Mouse (Mus musculus) cerebellum, postnatal 25 days (tissue): ENCODE results near the gene Nprl3.
"Not testable (repeated sequence)": the region's sequence is repeated elsewhere in the genome, so short reads cannot be mapped to it uniquely, and the experiment has no call there.

Experiments used
- DNase-seq, 2 experiments: peaks; one replicate each; pipeline ENCODE4 v3.0.0; 2021; ENCODE audit warnings: mixed read lengths in 2 of 2

Nprl3 gene

DNA sequence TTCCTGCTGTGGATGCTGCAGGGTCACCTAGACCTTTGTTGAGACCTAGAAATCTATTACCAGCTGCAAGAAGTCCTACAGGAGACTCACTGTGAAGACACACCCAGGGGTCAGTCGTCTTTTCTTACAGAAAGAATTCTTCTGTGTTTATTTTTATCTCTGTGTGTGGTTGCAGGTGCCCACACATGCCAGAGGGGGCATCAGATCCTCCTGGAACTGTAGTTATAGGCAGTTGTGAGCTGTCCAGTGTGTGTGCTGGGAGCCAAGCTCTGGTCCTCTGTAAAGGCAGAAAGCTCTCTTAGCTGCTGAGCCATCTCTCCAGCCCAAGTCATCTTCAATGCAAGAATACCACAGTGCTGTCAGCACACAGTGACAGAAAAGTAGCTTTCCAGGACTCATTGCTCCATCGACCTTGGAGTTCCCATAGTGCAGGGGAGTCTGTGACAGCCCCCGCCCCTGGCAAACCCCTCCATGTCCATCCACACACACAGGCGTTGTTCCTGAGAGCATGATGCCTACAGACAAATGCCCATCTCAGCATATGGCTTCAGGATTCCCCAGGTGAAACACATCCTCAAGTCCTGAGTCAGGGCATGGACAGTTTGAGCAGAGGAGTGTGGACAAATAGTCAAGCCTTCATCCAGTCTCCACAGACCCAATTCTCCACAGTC, 44.1 kb downstream of the Nprl3 start:
- no peak for DNase-seq

GRCm38 (mm10) chr11:32222570-32223194, 44.8 kb downstream of the Nprl3 start:
- DNase-seq = peak in 1 of 2 experiments; percentile 50

- DNase-seq = peak in 1 of 2 experiments; percentile 69
These were observed 45.5 kb downstream of the Nprl3 start, which contains the start of gene Rhbdf1 for GRCm38 (mm10) chr11:32221951-32222409. Rhbdf1 (minus strand) TSS chr11:32222300.

DNA sequence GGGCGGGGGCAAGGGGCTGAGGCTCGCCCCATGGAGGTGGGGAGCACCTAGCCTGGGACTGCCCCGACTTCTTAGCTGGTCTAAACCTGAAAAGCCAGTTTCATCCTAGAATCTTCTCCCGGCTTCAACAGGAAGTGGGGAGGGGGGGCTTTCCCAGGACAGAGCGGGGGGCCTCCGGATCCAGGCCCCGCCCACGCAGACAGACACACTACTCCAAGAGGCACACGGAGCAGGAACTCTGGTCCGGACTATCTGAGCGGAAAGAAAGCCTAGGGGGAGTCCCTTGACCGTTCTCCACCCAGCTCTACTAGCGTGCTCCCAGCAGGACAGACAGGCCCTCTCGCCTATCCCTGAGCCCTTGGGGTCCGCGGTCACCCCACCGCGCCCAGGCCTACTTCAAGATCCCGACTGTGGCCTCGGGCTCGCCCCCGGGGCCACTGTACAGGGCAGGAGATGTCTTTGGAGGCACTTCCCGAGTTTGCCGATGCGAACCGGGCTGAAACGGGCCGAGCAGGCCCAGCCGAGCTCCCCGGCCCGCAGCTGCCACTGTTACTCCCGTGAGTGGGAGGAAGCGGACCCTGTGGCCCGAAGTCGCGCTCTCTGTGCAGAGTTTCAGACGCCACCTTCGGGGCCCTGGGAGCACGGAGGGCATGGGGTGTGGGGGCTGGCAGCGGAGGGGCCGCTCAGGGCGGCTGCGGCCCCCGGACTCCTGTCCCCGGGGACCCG, 46.1 kb downstream of the Nprl3 start:
- DNase-seq = peak; percentile 47 to 64

DNA sequence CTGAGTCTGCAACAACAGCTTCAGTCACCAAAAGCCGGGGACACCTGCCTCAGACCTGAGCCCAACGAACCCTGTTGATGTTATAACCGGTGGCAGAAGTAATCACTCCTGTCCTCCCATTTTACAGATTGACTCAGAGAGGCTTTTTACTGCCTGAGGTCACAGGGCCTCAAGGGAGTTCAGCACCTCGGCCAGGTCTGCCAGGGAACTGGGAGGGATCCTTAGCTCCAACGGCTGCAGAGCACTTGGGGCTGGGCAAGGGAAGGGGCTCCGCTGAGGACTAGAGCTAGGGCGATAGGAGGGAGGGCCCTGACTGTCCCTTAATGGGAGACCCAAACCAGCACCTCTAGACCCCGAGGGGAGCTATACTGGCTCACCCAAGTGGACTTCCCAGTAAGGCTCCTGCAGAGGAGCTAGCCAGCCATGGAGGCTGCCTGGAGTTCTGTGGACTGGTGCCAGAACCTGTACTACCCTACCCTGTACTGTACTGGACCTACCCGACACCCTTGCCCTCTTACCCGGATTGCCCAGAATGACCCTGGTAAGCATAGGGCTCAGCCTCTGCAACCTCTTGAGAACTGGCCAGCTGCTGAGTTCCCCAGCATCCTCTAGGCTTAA, 46.8 kb downstream of the Nprl3 start:
- no peak for DNase-seq

DNA sequence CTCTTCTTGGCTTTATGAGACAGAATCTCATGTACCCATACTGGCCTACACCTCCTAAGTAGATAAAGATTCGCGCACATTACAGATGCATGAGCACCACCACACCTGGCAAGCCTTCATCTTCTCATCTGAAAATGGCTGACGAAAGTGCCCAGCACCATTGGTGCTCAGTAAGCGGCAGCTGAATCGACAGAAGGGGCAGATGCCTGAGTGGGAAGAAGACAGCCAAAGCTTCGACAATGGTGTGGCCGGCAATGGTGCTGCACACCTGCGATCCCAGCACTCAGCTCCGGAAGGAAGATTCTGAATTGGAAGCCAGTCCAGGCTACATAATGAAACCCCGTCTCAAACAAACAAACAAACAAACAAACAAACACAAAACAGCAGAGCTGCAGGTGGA, 48.2 kb downstream of the Nprl3 start:
- no peak for DNase-seq

GRCm38 (mm10) chr11:32218501-32219050, 48.9 kb downstream of the Nprl3 start:
- no peak for DNase-seq

GRCm38 (mm10) chr11:32216851-32217250, 50.7 kb downstream of the Nprl3 start:
- DNase-seq = peak; percentile 77 to 89

- DNase-seq = no peak
These were observed 51.9 kb downstream of the Nprl3 start for GRCm38 (mm10) chr11:32215372-32216162.

- DNase-seq = no peak
These were observed 56.9 kb downstream of the Nprl3 start for GRCm38 (mm10) chr11:32210623-32211022.

DNA sequence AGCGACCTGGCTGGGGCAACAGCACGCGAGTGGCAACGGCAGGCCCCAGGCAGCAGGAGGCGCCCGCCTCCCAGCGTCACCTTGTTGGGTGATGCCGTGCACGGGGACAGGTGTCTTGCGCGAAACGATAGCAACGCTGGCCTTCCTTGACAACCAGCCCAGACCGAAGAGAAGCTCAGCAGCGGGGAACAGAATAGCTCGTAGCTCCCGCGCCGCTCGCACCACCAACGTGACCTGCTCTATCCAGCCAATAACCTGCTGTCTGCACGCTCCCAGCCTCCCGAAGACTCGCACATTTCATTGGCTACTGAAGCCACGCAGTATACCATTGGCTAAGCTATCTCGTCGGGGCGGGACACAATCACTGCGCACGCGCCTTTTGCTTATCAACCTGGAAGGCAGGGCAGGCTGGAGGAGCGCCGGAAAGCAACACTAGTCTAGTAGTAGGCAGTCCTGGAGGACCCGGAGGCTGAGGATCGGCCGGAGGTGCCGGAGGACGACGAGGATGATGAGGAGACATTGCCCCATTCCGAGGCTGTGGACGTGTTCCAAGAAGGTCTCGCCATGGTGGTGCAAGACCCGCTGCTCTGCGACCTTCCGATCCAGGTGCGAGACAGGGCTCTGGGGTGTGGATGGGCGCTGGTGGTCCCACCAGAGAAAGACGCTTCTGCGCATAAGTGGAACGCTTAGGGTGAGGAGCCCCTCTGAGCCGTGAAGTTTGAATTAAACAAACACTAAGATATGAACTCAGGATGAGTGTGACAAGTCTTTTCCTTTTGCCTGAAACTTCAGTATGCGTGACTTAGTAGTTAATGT, 62.2 kb downstream of the Nprl3 start, which contains the start of gene Snrnp25:
Gene Snrnp25 (plus strand): TSS at position 358 of the 816 bp plus-strand sequence.
- peak; percentile 93 to 96 for DNase-seq

DNA sequence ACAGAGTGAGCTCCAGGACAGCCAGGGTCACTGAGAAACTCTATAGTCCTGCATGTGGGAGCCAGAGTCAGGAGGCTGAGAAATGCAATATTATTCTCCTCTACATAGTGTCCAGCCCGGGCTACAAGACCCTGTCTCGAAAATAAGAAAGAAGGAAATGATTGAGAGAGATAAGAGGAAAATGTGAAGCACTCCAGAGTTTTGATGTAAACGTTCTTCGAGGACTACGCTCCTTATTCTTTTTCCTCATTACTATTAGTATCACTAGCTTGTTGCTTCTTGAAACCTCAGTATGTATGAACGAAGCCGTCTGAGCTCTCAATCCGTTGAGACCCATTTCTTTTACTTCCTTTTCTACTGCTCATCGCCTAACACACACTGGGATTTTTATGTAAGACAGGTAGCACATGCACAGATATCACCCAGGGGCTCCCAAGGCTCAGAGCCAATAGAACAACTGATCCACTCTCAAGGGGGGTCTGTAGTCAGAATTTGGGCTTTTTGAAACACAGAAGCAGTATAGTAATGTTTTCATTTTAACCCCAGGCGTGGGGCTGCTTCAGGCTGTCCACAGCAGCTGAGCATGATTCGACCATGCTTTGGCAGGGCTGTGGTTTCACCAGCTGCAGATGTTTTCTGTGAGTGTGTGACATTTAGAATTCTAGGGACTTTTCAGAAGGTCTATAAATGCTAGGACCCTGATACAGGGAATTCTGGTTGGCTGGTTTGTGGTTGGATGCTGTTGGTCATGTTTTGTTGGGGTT, 65.4 kb downstream of the Nprl3 start:
- no peak for DNase-seq

DNA sequence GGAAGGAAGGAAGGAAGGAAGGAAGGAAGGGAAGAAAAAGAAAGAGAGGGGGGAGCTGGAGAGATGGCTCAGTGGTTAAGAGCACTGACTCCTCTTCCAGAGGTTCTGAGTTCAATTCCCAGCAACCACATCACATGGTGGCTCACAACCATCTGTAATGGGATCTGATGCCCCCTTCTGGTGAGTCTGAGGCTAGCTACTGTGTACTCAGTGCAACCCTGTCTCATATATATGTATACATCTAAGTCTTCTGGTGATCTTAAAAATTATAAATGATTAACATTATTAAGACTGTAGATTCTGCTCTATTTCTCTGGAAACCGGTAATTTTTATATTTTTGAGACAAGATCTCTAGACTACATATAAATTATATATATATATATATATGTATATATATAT, 66.5 kb downstream of the Nprl3 start:
- not testable (repeated sequence) for DNase-seq

DNA sequence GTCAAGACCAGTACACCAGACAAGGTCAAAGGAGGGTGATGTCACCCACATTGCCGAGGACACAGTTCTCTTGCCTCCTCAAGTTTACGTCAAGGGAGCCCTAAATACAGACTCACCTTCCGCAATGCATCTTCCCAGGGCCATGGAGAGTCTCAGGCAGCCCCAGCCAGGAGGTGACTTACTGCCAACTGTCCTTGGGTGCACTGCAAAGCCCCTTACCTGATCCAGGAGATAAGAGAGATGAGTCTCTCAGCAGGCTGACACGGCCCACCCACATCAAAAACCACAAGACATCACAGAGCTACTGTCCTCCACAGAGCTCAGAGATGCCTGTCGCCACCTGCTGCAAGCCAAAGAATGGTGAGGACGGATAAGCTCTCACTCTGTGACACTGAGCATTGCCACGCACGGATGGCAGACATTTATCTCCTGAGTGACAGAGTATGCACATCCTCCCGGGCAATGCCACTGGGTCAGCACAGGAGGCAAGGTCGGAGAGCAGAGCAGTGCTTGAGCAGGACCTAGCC, 67.4 kb downstream of the Nprl3 start, which contains the start of gene Il9r:
Gene Il9r (minus strand): TSS at position 205 of the 527 bp plus-strand sequence.
- DNase-seq = no peak

DNA sequence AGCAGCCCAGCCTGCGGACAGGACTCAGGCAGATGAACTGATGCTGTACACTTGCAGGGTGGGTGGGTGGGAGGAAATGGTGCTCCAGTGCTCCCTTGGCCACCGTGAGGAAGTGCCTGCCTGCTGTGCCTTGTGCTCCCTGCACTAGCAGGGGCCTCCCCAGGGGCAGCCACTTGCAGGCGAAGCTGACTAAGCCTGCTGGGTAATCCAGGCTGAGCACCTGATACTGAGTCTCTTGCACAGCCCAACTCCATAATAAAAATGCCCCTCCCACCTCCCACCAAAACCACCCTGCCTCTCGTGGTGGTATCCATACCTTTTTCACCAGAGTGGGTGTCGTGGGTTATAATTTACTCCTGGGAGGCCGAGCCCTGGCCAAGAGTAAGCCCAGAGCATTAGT, 68.3 kb downstream of the Nprl3 start:
- peak in 1 of 2 experiments; percentile 2 for DNase-seq

GRCm38 (mm10) chr11:32198256-32198955, 69.1 kb downstream of the Nprl3 start:
- DNase-seq = peak in 1 of 2 experiments; percentile 1

GRCm38 (mm10) chr11:32197766-32198165, 69.7 kb downstream of the Nprl3 start:
- no peak for DNase-seq

GRCm38 (mm10) chr11:32196727-32197126, 70.8 kb downstream of the Nprl3 start:
- DNase-seq = no peak

DNA sequence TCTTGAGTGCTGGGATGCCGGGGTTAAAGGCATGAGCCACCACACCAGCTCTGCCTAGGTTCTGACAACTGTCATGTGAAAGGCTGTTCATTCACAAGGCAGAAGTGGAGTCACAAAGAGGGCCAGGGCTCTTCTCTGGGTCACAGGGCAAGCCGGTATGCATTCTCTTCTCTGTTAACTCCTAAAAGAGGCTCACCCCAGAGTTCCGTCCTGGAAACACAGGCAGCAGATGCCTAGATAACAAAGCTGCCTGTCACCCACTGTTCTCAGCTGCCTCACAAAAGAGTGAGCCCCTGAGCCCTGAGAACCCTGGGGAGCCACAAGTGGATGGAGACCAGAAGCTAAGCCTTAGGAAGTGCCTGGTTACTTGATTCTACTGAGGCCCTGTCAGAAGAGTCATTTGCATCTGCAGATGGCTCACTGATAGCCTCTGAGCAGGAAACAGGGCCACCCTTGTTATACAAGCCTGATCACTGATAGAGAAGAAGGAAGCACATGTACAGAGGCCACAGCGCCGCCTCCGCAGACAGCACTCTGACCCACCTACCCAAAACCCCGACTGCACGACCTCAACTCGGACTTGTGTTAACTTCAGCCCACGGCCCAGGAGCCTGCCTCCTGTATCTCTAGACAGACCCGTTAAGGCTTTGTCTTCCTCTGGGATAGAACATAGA, 71.5 kb downstream of the Nprl3 start:
- DNase-seq = no peak
